Comparison of ENCODE assay signal across 14 mouse cellular contexts in the genomic region with DNA sequence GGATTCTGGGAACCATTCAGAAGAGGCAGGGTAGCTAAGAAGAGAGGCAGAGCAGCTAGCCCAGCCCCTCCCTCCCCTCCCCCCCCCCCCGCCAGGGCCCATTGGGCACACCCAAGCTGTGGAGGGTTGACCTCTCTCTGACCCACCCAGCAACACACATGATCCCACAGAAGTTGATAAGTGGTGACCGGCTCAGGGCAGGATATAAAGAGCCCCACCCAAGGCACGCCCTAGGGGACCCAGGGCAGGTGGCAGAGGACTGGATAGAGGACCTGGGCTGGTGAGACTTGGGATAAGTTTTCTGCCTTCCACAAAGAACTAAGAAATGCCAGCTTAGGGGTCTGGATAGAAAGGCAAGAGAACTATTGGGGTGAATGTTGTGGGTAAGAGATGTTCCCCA. TPM values are rescaled to one million over a fixed set of nuclear protein-coding genes. Genes with fewer than 3 reads are reported as not detected.
A peak's percentile ranks its signal among the peaks of the same experiment; 100 is the strongest.
DNase-seq lines count a peak whose midpoint lies in the region; ATAC-seq and TF ChIP-seq lines count a peak whose summit lies in the region.
"Had no signal": no experiment of that assay in that cellular context is flagged by ENCODE, and none has a peak within 500 bp of the region (broad histone marks: within the 10 kb centered on the region; RNA-seq: fewer than 3 reads in every experiment).

No protein-coding gene starts in this region.

- no peak overlapping the region for H3K4me2 ChIP-seq in intestine, embryonic 14.5 days (ENCODE audit: low read length)
- peak overlapping the region; percentile 35 for H3K4me2 ChIP-seq in liver, postnatal 0 days (ENCODE audit: low read depth, low read length)
- no peak overlapping the region for H3K4me2 ChIP-seq in kidney, embryonic 14.5 days (replicated peaks; ENCODE audit: low read depth, low read length)
- H3K4me2 ChIP-seq: embryonic facial prominence, embryonic 12.5 days; hindbrain, embryonic 15.5 days; limb, embryonic 15.5 days had no signal

- H3K9me3 ChIP-seq in intestine, embryonic 14.5 days (ENCODE audit: control insufficient read depth, low read length): no peaks in the 10 kb centered on the region
- H3K9me3 ChIP-seq in liver, postnatal 0 days (ENCODE audit: low read length): no peaks in the 10 kb centered on the region
- H3K9me3 ChIP-seq in kidney, embryonic 14.5 days (ENCODE audit: control insufficient read depth, low read length): no peaks in the 10 kb centered on the region
- H3K9me3 ChIP-seq: embryonic facial prominence, embryonic 12.5 days; hindbrain, embryonic 15.5 days; limb, embryonic 15.5 days had no signal

- H3K4me3 ChIP-seq in intestine, embryonic 14.5 days (ENCODE audit: low read depth, low read length): no peak overlapping the region
- H3K4me3 ChIP-seq in liver, postnatal 0 days (ENCODE audit: low read depth, low read length): no peak overlapping the region
- H3K4me3 ChIP-seq in kidney, embryonic 14.5 days (ENCODE audit: low read length): no peak overlapping the region
- H3K4me3 ChIP-seq: embryonic facial prominence, embryonic 12.5 days; hindbrain, embryonic 15.5 days; limb, embryonic 15.5 days had no signal

- DNase-seq in ES-CJ7 (ENCODE audit: low read depth, low spot score) (peak; percentile 82), MEL-GATA-1-ER (ENCODE audit: extremely low read depth, low read depth) (peak; percentile 20), adipocyte (ENCODE audit: low spot score) (no peak)
- peak; percentile 64 for DNase-seq in intestine, embryonic 14.5 days (ENCODE audit: low spot score)
- DNase-seq in liver, postnatal 0 days: peak; percentile 45
- no peak for DNase-seq in cerebellum, adult 18-20 months
- DNase-seq in retina, postnatal 1 day: no peak
- DNase-seq: cerebellum, adult 9-11 months; kidney, postnatal 25 days had no signal

- H3K4me1 ChIP-seq in intestine, embryonic 14.5 days (replicated peaks; ENCODE audit: control insufficient read depth, insufficient read depth, low read length): 0 out of 2 replicates have a peak, but pooled peaks cover 4% of the 10 kb centered on the region
- peaks cover 23% of the 10 kb centered on the region for H3K4me1 ChIP-seq in liver, postnatal 0 days (ENCODE audit: insufficient read depth)
- H3K4me1 ChIP-seq in kidney, embryonic 14.5 days (ENCODE audit: control insufficient read depth, insufficient read depth, low read length): no peaks in the 10 kb centered on the region

- TF ChIP-seq CTCF in liver, postnatal 0 days (IDR thresholded peaks at IDR 0.05; ENCODE audit: low read depth): no peak

- 50% methylated on average over 2 of the region's 3 CpGs for WGBS in intestine, embryonic 14.5 days
- WGBS in liver, postnatal 0 days (ENCODE audit: insufficient replicate concordance): 27% methylated on average over 2 of the region's 3 CpGs
- WGBS in kidney, embryonic 14.5 days: 64% methylated on average over 2 of the region's 3 CpGs

- no peak overlapping the region for H3K27ac ChIP-seq in intestine, embryonic 14.5 days (ENCODE audit: low read depth)
- peak overlapping the region; percentile 44; the same call in 1 of the 2 replicates for H3K27ac ChIP-seq in liver, postnatal 0 days (ENCODE audit: low read depth)
- no peak overlapping the region for H3K27ac ChIP-seq in kidney, embryonic 14.5 days (ENCODE audit: low read depth, low read length)
- H3K27ac ChIP-seq: embryonic facial prominence, embryonic 12.5 days; hindbrain, embryonic 15.5 days; limb, embryonic 15.5 days had no signal

- no peak overlapping the region for H3K9ac ChIP-seq in intestine, embryonic 14.5 days (ENCODE audit: low read length)
- H3K9ac ChIP-seq in liver, postnatal 0 days (replicated peaks): no peak overlapping the region
- H3K9ac ChIP-seq in kidney, embryonic 14.5 days (ENCODE audit: low read depth, low read length): no peak overlapping the region
- H3K9ac ChIP-seq: embryonic facial prominence, embryonic 12.5 days; hindbrain, embryonic 15.5 days; limb, embryonic 15.5 days had no signal

- H3K36me3 ChIP-seq in intestine, embryonic 14.5 days (ENCODE audit: control insufficient read depth, insufficient read depth, low read length): peaks cover 6% of the 10 kb centered on the region; the same call in 1 of the 2 replicates
- no peaks in the 10 kb centered on the region for H3K36me3 ChIP-seq in liver, postnatal 0 days (replicated peaks; ENCODE audit: insufficient read depth, low read length)
- no peaks in the 10 kb centered on the region for H3K36me3 ChIP-seq in kidney, embryonic 14.5 days (ENCODE audit: control insufficient read depth, insufficient read depth, low read length)
- H3K36me3 ChIP-seq: embryonic facial prominence, embryonic 12.5 days; hindbrain, embryonic 15.5 days; limb, embryonic 15.5 days had no signal

- ATAC-seq in intestine, embryonic 14.5 days (replicated peaks; ENCODE audit: low FRiP score, low TSS enrichment, low read depth): peak; percentile 82
- ATAC-seq in liver, postnatal 0 days: peak; percentile 93
- no peak for ATAC-seq in kidney, embryonic 14.5 days (ENCODE audit: low FRiP score, low TSS enrichment)
- ATAC-seq: forebrain, embryonic 14.5 days had no signal

- no peak for TF ChIP-seq EP300 in liver, postnatal 0 days (IDR thresholded peaks at IDR 0.05; ENCODE audit: low read depth)

- 0 out of 2 replicates have a peak, but pooled peaks cover 7% of the 10 kb centered on the region for H3K27me3 ChIP-seq in intestine, embryonic 14.5 days (replicated peaks; ENCODE audit: control insufficient read depth, insufficient read depth, low read length)
- H3K27me3 ChIP-seq in liver, postnatal 0 days (ENCODE audit: insufficient read depth, low read length): no peaks in the 10 kb centered on the region
- no peaks in the 10 kb centered on the region; the same call in 1 of the 2 replicates for H3K27me3 ChIP-seq in kidney, embryonic 14.5 days (ENCODE audit: control insufficient read depth, insufficient read depth, low read length)
- H3K27me3 ChIP-seq: embryonic facial prominence, embryonic 12.5 days; hindbrain, embryonic 15.5 days had no signal

RNA-seq across cellular contexts. Expression of a gene that starts 7.7 kb away (rescaled TPM):
- polyA plus RNA-seq in intestine, embryonic 14.5 days (2014; fragmentation: Nextera tagmentation; extraction: Ambion mirVana): 160 and 169 TPM in 2 replicates
- 0.59 and 0.67 TPM in 2 replicates for polyA plus RNA-seq in liver, postnatal 0 days (2015; fragmentation: Nextera tagmentation; extraction: Ambion mirVana)
- polyA plus RNA-seq in kidney, embryonic 14.5 days (2014; fragmentation: Nextera tagmentation; extraction: Ambion mirVana): 22.4 and 26.8 TPM in 2 replicates

RNA-seq across cellular contexts. Expression of a gene that starts 33.2 kb away (rescaled TPM):
- 129 and 132 TPM in 2 replicates for polyA plus RNA-seq in intestine, embryonic 14.5 days (2014; fragmentation: Nextera tagmentation; extraction: Ambion mirVana)
- polyA plus RNA-seq in liver, postnatal 0 days (2015; fragmentation: Nextera tagmentation; extraction: Ambion mirVana): 20.0 TPM in 2 replicates
- polyA plus RNA-seq in kidney, embryonic 14.5 days (2014; fragmentation: Nextera tagmentation; extraction: Ambion mirVana): 66.6 and 86.8 TPM in 2 replicates

Comparison
In these comparisons a context has a peak if more than half of its experiments do, and no peak if none do; other contexts are left out.
1. DNase-seq: peak in ES-CJ7 (single experiment), MEL-GATA-1-ER (single experiment), intestine, embryonic 14.5 days (single experiment) and liver, postnatal 0 days (single experiment); none in cerebellum, adult 18-20 months (0 of 2), retina, postnatal 1 day (single experiment) and adipocyte (single experiment).
2. RNA of a gene that starts 7.7 kb away (polyA plus RNA-seq): 160 to 169 TPM in intestine, embryonic 14.5 days and 22.4 to 26.8 TPM in kidney, embryonic 14.5 days; 0.59 to 0.67 TPM in liver, postnatal 0 days; every median in the first group is over 10 times any median in the second.